Mouse (Mus musculus): Measurements from ENCODE around the gene Megf11. TPM values are rescaled to one million over a fixed set of nuclear protein-coding genes. Genes with fewer than 3 reads are reported as not detected.

Gene Megf11
- total and polyA plus RNA-seq, 3 experiments = 0.08 to 0.93 TPM; not detected in 1

DNA sequence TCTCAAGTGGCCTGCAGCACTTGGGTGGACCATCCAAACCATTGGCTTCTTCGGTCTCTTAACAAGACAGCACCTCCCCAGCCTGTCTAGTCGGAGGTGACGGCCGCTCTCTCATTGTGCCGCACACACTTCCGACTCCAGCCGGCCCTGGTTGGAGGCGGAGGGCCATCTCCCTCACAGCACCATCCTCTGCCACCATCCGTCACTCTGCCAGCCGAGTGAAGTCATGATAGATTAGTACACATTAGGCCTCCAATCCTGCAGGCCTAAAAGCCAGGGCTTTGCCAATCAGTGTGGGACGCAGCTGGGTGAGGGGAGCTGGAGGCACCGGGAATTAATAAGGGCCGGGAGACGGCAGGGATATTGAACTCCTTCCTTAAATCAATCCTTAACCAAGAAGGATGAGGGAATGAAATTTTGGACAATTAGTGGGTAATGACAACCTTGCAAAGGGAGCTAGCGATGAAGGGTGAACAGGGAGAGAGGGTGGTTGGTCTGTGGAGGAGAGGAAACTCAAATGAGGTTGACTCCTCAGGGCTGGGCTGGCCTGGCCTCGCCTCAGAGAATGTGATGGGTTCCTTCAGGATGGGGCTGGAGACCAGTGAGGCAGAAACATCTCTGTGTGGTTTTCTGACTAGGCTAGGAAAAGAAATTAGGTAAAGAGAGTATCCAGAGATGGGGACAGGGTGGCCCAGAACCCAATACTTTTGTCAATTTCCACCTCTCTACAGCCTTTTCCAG lies 76.3 kb downstream of the Megf11 start:
- no peaks in the 10 kb centered on the region for H3K79me2 ChIP-seq (ENCODE audit: control insufficient read depth, insufficient read depth, low read length, poor library complexity)
- DNase-seq (ENCODE audit: low read depth, low spot score) = no peak
- no peaks in the 10 kb centered on the region for H3K4me1 ChIP-seq (ENCODE audit: control insufficient read depth in 1 of 2, insufficient read depth in 2 of 2, low read length in 2 of 2)
- peaks cover 3 to 4% of the 10 kb centered on the region in 2 experiments; a peak in 2 of 4 replicates for H3K27me3 ChIP-seq (ENCODE audit: control insufficient read depth in 1 of 2, insufficient read depth in 2 of 2, low read length in 2 of 2)
- H3K36me3 ChIP-seq (ENCODE audit: control insufficient read depth in 1 of 2, insufficient read depth in 2 of 2, low read length in 2 of 2) = no peaks in the 10 kb centered on the region
- H3K9ac ChIP-seq (ENCODE audit: control insufficient read depth, low read depth, low read length, poor library complexity, severe bottlenecking) = no peak overlapping the region
- no peak overlapping the region for H3K27ac ChIP-seq (ENCODE audit: control insufficient read depth, low read depth, low read length)
- no peak overlapping the region for H3K4me3 ChIP-seq (ENCODE audit: control insufficient read depth in 1 of 2, insufficient read depth in 1 of 2, low read depth in 2 of 2, low read length in 2 of 2)
- H3K9me3 ChIP-seq (replicated peaks; ENCODE audit: insufficient read depth, low read length) = no peaks in the 10 kb centered on the region
- TF ChIP-seq CHD2 (IDR thresholded peaks at IDR 0.05; ENCODE audit: low read length) (no peak), ZKSCAN1 (IDR thresholded peaks at IDR 0.05; ENCODE audit: low read depth, low read length) (no peak), CHD1 (IDR thresholded peaks at IDR 0.05; ENCODE audit: low read depth, low read length) (no peak), ETS1 (IDR thresholded peaks at IDR 0.05; ENCODE audit: low read depth, low read length) (no peak), SMC3 (IDR thresholded peaks at IDR 0.05; ENCODE audit: low read depth, low read length) (no peak), HCFC1 (IDR thresholded peaks at IDR 0.05; ENCODE audit: low read depth, low read length) (no peak), MEF2A (IDR thresholded peaks at IDR 0.05; ENCODE audit: extremely low read depth, insufficient replicate concordance, low read depth, low read length, poor library complexity, severe bottlenecking) (no peak)

DNA sequence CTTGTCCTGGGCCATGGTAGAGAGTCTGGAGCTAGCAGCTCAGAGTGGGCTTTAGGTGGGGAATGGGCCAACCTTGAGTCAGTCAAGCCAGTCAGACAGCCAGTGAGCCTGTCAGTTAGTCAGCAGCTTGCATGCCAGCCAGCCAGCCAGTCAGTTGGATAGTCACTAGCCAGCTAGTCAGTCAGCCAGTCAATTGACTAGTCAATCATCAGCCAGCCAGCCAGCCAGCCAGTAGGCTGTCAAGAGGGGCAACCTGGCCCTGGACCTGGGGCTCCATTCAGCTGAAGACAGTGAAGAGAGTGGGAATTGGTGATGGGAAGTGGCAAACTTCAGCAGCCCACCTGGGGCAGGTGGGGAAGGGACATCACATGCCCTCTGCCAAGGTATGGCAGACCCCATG lies 77.4 kb downstream of the Megf11 start:
- Histone ChIP-seq H3K9me3 (replicated peaks; ENCODE audit: insufficient read depth, low read length) (no peaks in the 10 kb centered on the region), H3K36me3 (ENCODE audit: control insufficient read depth in 1 of 2, insufficient read depth in 2 of 2, low read length in 2 of 2) (no peaks in the 10 kb centered on the region), H3K27ac (ENCODE audit: control insufficient read depth, low read depth, low read length) (no peak overlapping the region), H3K9ac (ENCODE audit: control insufficient read depth, low read depth, low read length, poor library complexity, severe bottlenecking) (no peak overlapping the region), H3K79me2 (ENCODE audit: control insufficient read depth, insufficient read depth, low read length, poor library complexity) (no peaks in the 10 kb centered on the region), H3K4me1 (ENCODE audit: control insufficient read depth in 1 of 2, insufficient read depth in 2 of 2, low read length in 2 of 2) (no peaks in the 10 kb centered on the region), H3K27me3 (ENCODE audit: control insufficient read depth in 1 of 2, insufficient read depth in 2 of 2, low read length in 2 of 2) (peaks cover 3 to 4% of the 10 kb centered on the region in 2 experiments; a peak in 2 of 4 replicates), H3K4me3 (ENCODE audit: control insufficient read depth in 1 of 2, insufficient read depth in 1 of 2, low read depth in 2 of 2, low read length in 2 of 2) (no peak overlapping the region)
- DNase-seq (ENCODE audit: low read depth, low spot score) = no peak
- no peak for TF ChIP-seq SMC3 (IDR thresholded peaks at IDR 0.05; ENCODE audit: low read depth, low read length)
- no peak for TF ChIP-seq MYC (IDR thresholded peaks at IDR 0.05; ENCODE audit: low read depth, low read length)
- TF ChIP-seq TBP (IDR thresholded peaks at IDR 0.05; ENCODE audit: low read depth, low read length) = no peak

DNA sequence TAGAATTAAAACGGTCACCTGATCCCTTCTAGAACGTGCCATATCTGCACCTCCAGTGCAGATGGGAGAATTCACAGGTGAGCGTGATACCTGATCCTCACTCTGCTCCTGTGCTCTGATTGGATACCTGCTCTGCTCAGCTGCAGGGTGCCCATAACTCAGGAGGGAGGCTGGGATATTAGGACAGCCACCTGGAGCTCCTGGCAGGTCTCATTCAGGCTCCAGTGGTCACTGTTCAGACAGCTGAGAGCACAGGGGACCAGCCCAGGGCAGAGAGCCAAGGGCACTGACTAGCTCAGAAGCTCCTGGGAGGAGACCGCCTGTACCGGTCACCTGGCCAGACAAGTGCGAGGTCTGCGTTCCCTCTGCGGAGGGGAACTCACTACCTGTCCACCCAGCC lies 80.7 kb downstream of the Megf11 start:
- no peaks in the 10 kb centered on the region for H3K4me1 ChIP-seq (ENCODE audit: control insufficient read depth in 1 of 2, insufficient read depth in 2 of 2, low read length in 2 of 2)
- TF ChIP-seq POLR2A (IDR thresholded peaks at IDR 0.05; ENCODE audit: control insufficient read depth in 1 of 2, insufficient read depth in 1 of 2, low read depth in 1 of 2, low read length in 2 of 2, poor library complexity in 1 of 2) (no peak), RAD21 (IDR thresholded peaks at IDR 0.05; ENCODE audit: low read depth, low read length) (no peak), ETS1 (IDR thresholded peaks at IDR 0.05; ENCODE audit: low read depth, low read length) (no peak), ZC3H11A (IDR thresholded peaks at IDR 0.05; ENCODE audit: low read depth, low read length) (no peak), MYC (IDR thresholded peaks at IDR 0.05; ENCODE audit: low read depth, low read length) (no peak), TCF12 (IDR thresholded peaks at IDR 0.05; ENCODE audit: low read depth, low read length) (no peak), POLR2AphosphoS5 (IDR thresholded peaks at IDR 0.05; ENCODE audit: borderline replicate concordance, low read depth, low read length) (no peak), MAZ (IDR thresholded peaks at IDR 0.05; ENCODE audit: low read depth, low read length) (no peak), CHD1 (IDR thresholded peaks at IDR 0.05; ENCODE audit: low read depth, low read length) (no peak)
- no peak overlapping the region for H3K9ac ChIP-seq (ENCODE audit: control insufficient read depth, low read depth, low read length, poor library complexity, severe bottlenecking)
- H3K79me2 ChIP-seq (ENCODE audit: control insufficient read depth, insufficient read depth, low read length, poor library complexity) = no peaks in the 10 kb centered on the region
- H3K27me3 ChIP-seq (ENCODE audit: control insufficient read depth in 1 of 2, insufficient read depth in 2 of 2, low read length in 2 of 2) = peaks cover 3 to 4% of the 10 kb centered on the region in 2 experiments
- H3K9me3 ChIP-seq (replicated peaks; ENCODE audit: insufficient read depth, low read length) = no peaks in the 10 kb centered on the region
- no peak overlapping the region for H3K4me3 ChIP-seq (ENCODE audit: control insufficient read depth in 1 of 2, insufficient read depth in 1 of 2, low read depth in 2 of 2, low read length in 2 of 2)
- H3K36me3 ChIP-seq (ENCODE audit: control insufficient read depth in 1 of 2, insufficient read depth in 2 of 2, low read length in 2 of 2) = no peaks in the 10 kb centered on the region
- no peak for DNase-seq (ENCODE audit: low read depth, low spot score)
- no peak overlapping the region for H3K27ac ChIP-seq (ENCODE audit: control insufficient read depth, low read depth, low read length)
